Mouse (Mus musculus): ENCODE data around the gene Tube1. TPM values are rescaled to one million over a fixed set of nuclear protein-coding genes. Genes with fewer than 3 reads are reported as not detected.

Tube1 gene
- polyA plus RNA-seq, 1 experiment from 2014 or later, result 19.8 TPM

- Histone ChIP-seq H3K27ac (ENCODE audit: low read depth, low read length) (no peak overlapping the region), H3K9ac (ENCODE audit: low read length) (no peak overlapping the region), H3K4me3 (ENCODE audit: low read depth, low read length) (no peak overlapping the region), H3K4me2 (no peak overlapping the region), H3K27me3 (ENCODE audit: control insufficient read depth, insufficient read depth, low read length) (no peaks in the 10 kb centered on the region; the same call in 1 of the 2 replicates), H3K9me3 (ENCODE audit: control insufficient read depth, low read length) (no peaks in the 10 kb centered on the region), H3K4me1 (ENCODE audit: control insufficient read depth, insufficient read depth, low read length) (peaks cover 3% of the 10 kb centered on the region; the same call in 1 of the 2 replicates), H3K36me3 (ENCODE audit: control insufficient read depth, insufficient read depth, low read length) (no peaks in the 10 kb centered on the region)
- WGBS, result 57% methylated on average over 18 of the region's 18 CpGs
- no peak for DNase-seq (ENCODE audit: low spot score, missing footprints)
- ATAC-seq (ENCODE audit: low FRiP score), result no peak
Observed at GRCm38 (mm10) chr10:39162666-39163484, 29.1 kb downstream of the Tube1 start.

GRCm38 (mm10) chr10:39163694-39164093 lies 29.9 kb downstream of the Tube1 start, which contains the start of gene Ccn6:
Ccn6 (minus strand) TSS chr10:39163794.
- no peak within 1 kb of the TSS for H3K27ac ChIP-seq (ENCODE audit: low read depth, low read length)
- peaks cover 3% of the 10 kb centered on the region; the same call in 1 of the 2 replicates for H3K4me1 ChIP-seq (ENCODE audit: control insufficient read depth, insufficient read depth, low read length)
- H3K4me2 ChIP-seq, result no peak within 1 kb of the TSS
- no peak within 1 kb of the TSS for H3K9ac ChIP-seq (ENCODE audit: low read length)
- H3K27me3 ChIP-seq (ENCODE audit: control insufficient read depth, insufficient read depth, low read length), result no peaks in the 10 kb centered on the region; the same call in 1 of the 2 replicates
- 88% methylated on average over 10 of the region's 10 CpGs for WGBS
- no peaks in the 10 kb centered on the region for H3K36me3 ChIP-seq (ENCODE audit: control insufficient read depth, insufficient read depth, low read length)
- no peaks in the 10 kb centered on the region for H3K9me3 ChIP-seq (ENCODE audit: control insufficient read depth, low read length)
- ATAC-seq (ENCODE audit: low FRiP score), result no peak
- DNase-seq (ENCODE audit: low spot score, missing footprints), result no peak
- no peak within 1 kb of the TSS for H3K4me3 ChIP-seq (ENCODE audit: low read depth, low read length)

- no peaks in the 10 kb centered on the region; the same call in 1 of the 2 replicates for H3K27me3 ChIP-seq (ENCODE audit: control insufficient read depth, insufficient read depth, low read length)
- H3K4me1 ChIP-seq (ENCODE audit: control insufficient read depth, insufficient read depth, low read length), result peaks cover 5% of the 10 kb centered on the region; the same call in 1 of the 2 replicates
- no peak overlapping the region for H3K27ac ChIP-seq (ENCODE audit: low read depth, low read length)
- no peak overlapping the region for H3K4me3 ChIP-seq (ENCODE audit: low read depth, low read length)
- DNase-seq (ENCODE audit: low spot score, missing footprints) (peak; percentile 88), ATAC-seq (ENCODE audit: low FRiP score) (no peak)
- peak overlapping the region; percentile 26; the same call in 1 of the 2 replicates for H3K4me2 ChIP-seq
- H3K9ac ChIP-seq (ENCODE audit: low read length), result peak overlapping the region; percentile 31; the same call in 1 of the 2 replicates
- WGBS, result 28% methylated on average over 11 of the region's 11 CpGs
- H3K9me3 ChIP-seq (ENCODE audit: control insufficient read depth, low read length), result no peaks in the 10 kb centered on the region
- no peaks in the 10 kb centered on the region for H3K36me3 ChIP-seq (ENCODE audit: control insufficient read depth, insufficient read depth, low read length)
Observed at GRCm38 (mm10) chr10:39165632-39166115, 31.9 kb downstream of the Tube1 start.

- Histone ChIP-seq H3K36me3 (ENCODE audit: control insufficient read depth, insufficient read depth, low read length) (no peaks in the 10 kb centered on the region), H3K27me3 (ENCODE audit: control insufficient read depth, insufficient read depth, low read length) (no peaks in the 10 kb centered on the region; the same call in 1 of the 2 replicates), H3K9ac (ENCODE audit: low read length) (no peak overlapping the region), H3K27ac (ENCODE audit: low read depth, low read length) (no peak overlapping the region), H3K4me2 (no peak overlapping the region), H3K9me3 (ENCODE audit: control insufficient read depth, low read length) (no peaks in the 10 kb centered on the region), H3K4me3 (ENCODE audit: low read depth, low read length) (no peak overlapping the region), H3K4me1 (ENCODE audit: control insufficient read depth, insufficient read depth, low read length) (peaks cover 8% of the 10 kb centered on the region; the same call in 1 of the 2 replicates)
- DNase-seq (ENCODE audit: low spot score, missing footprints), result no peak
- no peak for ATAC-seq (ENCODE audit: low FRiP score)
- WGBS, result 83% methylated on average over 11 of the region's 11 CpGs
Observed at GRCm38 (mm10) chr10:39167611-39168010, 33.8 kb downstream of the Tube1 start.

GRCm38 (mm10) chr10:39169642-39170041 lies 35.9 kb downstream of the Tube1 start:
- ATAC-seq (ENCODE audit: low FRiP score) (no peak), DNase-seq (ENCODE audit: low spot score, missing footprints) (no peak)
- 53% methylated on average over 9 of the region's 9 CpGs for WGBS
- Histone ChIP-seq H3K9me3 (ENCODE audit: control insufficient read depth, low read length) (no peaks in the 10 kb centered on the region), H3K4me2 (no peak overlapping the region), H3K27me3 (ENCODE audit: control insufficient read depth, insufficient read depth, low read length) (no peaks in the 10 kb centered on the region; the same call in 1 of the 2 replicates), H3K36me3 (ENCODE audit: control insufficient read depth, insufficient read depth, low read length) (no peaks in the 10 kb centered on the region), H3K9ac (ENCODE audit: low read length) (no peak overlapping the region), H3K4me3 (ENCODE audit: low read depth, low read length) (no peak overlapping the region), H3K4me1 (ENCODE audit: control insufficient read depth, insufficient read depth, low read length) (peaks cover 8% of the 10 kb centered on the region; the same call in 1 of the 2 replicates), H3K27ac (ENCODE audit: low read depth, low read length) (no peak overlapping the region)

- Histone ChIP-seq H3K36me3 (ENCODE audit: control insufficient read depth, insufficient read depth, low read length) (no peaks in the 10 kb centered on the region), H3K4me1 (ENCODE audit: control insufficient read depth, insufficient read depth, low read length) (peaks cover 8% of the 10 kb centered on the region; the same call in 1 of the 2 replicates), H3K9ac (ENCODE audit: low read length) (no peak overlapping the region), H3K27me3 (ENCODE audit: control insufficient read depth, insufficient read depth, low read length) (no peaks in the 10 kb centered on the region; the same call in 1 of the 2 replicates), H3K4me2 (no peak overlapping the region), H3K4me3 (ENCODE audit: low read depth, low read length) (no peak overlapping the region), H3K9me3 (ENCODE audit: control insufficient read depth, low read length) (no peaks in the 10 kb centered on the region), H3K27ac (ENCODE audit: low read depth, low read length) (no peak overlapping the region)
- 10% methylated on average over 8 of the region's 8 CpGs for WGBS
- DNase-seq (ENCODE audit: low spot score, missing footprints) (peak; percentile 93), ATAC-seq (ENCODE audit: low FRiP score) (no peak)
Observed at GRCm38 (mm10) chr10:39170181-39170580, 36.4 kb downstream of the Tube1 start.

GRCm38 (mm10) chr10:39170706-39171105 lies 36.9 kb downstream of the Tube1 start:
- no peak overlapping the region for H3K27ac ChIP-seq (ENCODE audit: low read depth, low read length)
- DNase-seq (ENCODE audit: low spot score, missing footprints) (no peak), ATAC-seq (ENCODE audit: low FRiP score) (peak; percentile 19; the same call in 1 of the 2 replicates)
- peak overlapping the region; percentile 26 for H3K4me2 ChIP-seq
- H3K9me3 ChIP-seq (ENCODE audit: control insufficient read depth, low read length), result no peaks in the 10 kb centered on the region
- H3K9ac ChIP-seq (ENCODE audit: low read length), result no peak overlapping the region
- H3K4me1 ChIP-seq (ENCODE audit: control insufficient read depth, insufficient read depth, low read length), result peaks cover 7% of the 10 kb centered on the region; the same call in 1 of the 2 replicates
- no peaks in the 10 kb centered on the region; the same call in 1 of the 2 replicates for H3K27me3 ChIP-seq (ENCODE audit: control insufficient read depth, insufficient read depth, low read length)
- no peak overlapping the region for H3K4me3 ChIP-seq (ENCODE audit: low read depth, low read length)
- no peaks in the 10 kb centered on the region for H3K36me3 ChIP-seq (ENCODE audit: control insufficient read depth, insufficient read depth, low read length)
- WGBS, result 10% methylated on average over 6 of the region's 6 CpGs

- Histone ChIP-seq H3K36me3 (ENCODE audit: control insufficient read depth, insufficient read depth, low read length) (no peaks in the 10 kb centered on the region), H3K4me1 (ENCODE audit: control insufficient read depth, insufficient read depth, low read length) (peaks cover 5% of the 10 kb centered on the region; the same call in 1 of the 2 replicates), H3K4me2 (peak overlapping the region; percentile 65), H3K4me3 (ENCODE audit: low read depth, low read length) (peak overlapping the region; percentile 33), H3K27me3 (ENCODE audit: control insufficient read depth, insufficient read depth, low read length) (no peaks in the 10 kb centered on the region; the same call in 1 of the 2 replicates), H3K9ac (ENCODE audit: low read length) (peak overlapping the region; percentile 56; the same call in 1 of the 2 replicates), H3K9me3 (ENCODE audit: control insufficient read depth, low read length) (no peaks in the 10 kb centered on the region), H3K27ac (ENCODE audit: low read depth, low read length) (peak overlapping the region; percentile 77)
- 0% methylated on average over 19 of the region's 19 CpGs for WGBS
- ATAC-seq (ENCODE audit: low FRiP score) (peak; percentile 91), DNase-seq (ENCODE audit: low spot score, missing footprints) (peak; percentile 99)
Observed at GRCm38 (mm10) chr10:39171134-39171533, 37.4 kb downstream of the Tube1 start.

All from midbrain, embryonic 11.5 days (tissue).